11 mouse cellular contexts compared by ENCODE assay signal in the genomic region with DNA sequence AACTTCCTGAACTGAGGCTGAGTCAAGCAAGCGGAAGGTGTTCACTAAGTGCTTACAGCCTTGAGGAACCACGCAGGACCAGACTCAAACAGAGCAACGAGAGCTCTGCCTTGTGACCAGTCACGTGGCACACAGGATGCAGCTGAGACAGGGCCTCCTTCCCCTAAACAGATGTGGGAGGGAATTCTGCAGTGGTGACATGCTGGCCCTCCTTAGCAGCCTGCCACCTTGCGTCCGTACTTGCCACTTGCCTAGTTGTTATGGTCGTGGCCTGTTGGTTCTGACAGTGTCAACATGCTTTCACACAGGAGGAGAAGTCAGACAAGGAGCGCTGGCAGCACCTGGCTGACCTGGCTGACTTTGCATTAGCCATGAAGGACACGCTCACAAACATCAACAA. TPM values are rescaled to one million over a fixed set of nuclear protein-coding genes. Genes with fewer than 3 reads are reported as not detected.
DNase-seq lines count a peak whose midpoint lies in the region; ATAC-seq and TF ChIP-seq lines count a peak whose summit lies in the region.
"Had no signal": no experiment of that assay in that cellular context is flagged by ENCODE, and none has a peak within 500 bp of the region (broad histone marks: within the 10 kb centered on the region; RNA-seq: fewer than 3 reads in every experiment).

No protein-coding gene starts in this region.

- TF ChIP-seq POLR2A in bone marrow, adult 2 months (IDR thresholded peaks at IDR 0.05; ENCODE audit: borderline replicate concordance, control insufficient read depth, low read depth, low read length), result no peak
- no peak for TF ChIP-seq POLR2A in spleen, adult 2 months (IDR thresholded peaks at IDR 0.05; ENCODE audit: low read depth, low read length)

- DNase-seq in liver, embryonic 14.5 days (ENCODE audit: low read depth in 3 of 3, low spot score in 3 of 3), result no peak
- peak; percentile 31 for DNase-seq in kidney, postnatal 10 days
- peak; percentile 54 to 63 for DNase-seq in spleen, adult 2 months (ENCODE audit: low read depth in 1 of 2, low spot score in 2 of 2)
- no peak for DNase-seq in testis, postnatal 10 days (ENCODE audit: low spot score)
- DNase-seq: adrenal gland, postnatal 25 days; cerebellum, adult 8-10 months; forebrain, postnatal 0 days; liver, embryonic 13.5 days had no signal

- WGBS in liver, embryonic 14.5 days (ENCODE audit: insufficient replicate concordance), result 60% methylated on average over 9 of the region's 9 CpGs
- WGBS in liver, embryonic 12.5 days (ENCODE audit: insufficient replicate concordance), result 69% methylated on average over 9 of the region's 9 CpGs
- WGBS in bone marrow, adult 2 months, result 32% methylated on average over 9 of the region's 9 CpGs
- WGBS in spleen, adult 2 months, result 48% methylated on average over 9 of the region's 9 CpGs
- WGBS in midbrain, embryonic 16.5 days, result 92% methylated on average over 9 of the region's 9 CpGs

- 0 out of 2 replicates have a peak, but pooled peaks have one; percentile 26 for ATAC-seq in liver, embryonic 14.5 days (ENCODE audit: insufficient read depth)
- no peak for ATAC-seq in liver, embryonic 12.5 days
- no peak for ATAC-seq in midbrain, embryonic 16.5 days
- ATAC-seq: forebrain, postnatal 0 days had no signal

- peaks cover 6% of the 10 kb centered on the region; the same call in 1 of the 2 replicates for H3K36me3 ChIP-seq in liver, embryonic 14.5 days (replicated peaks; ENCODE audit: control insufficient read depth, insufficient read depth, low read depth)
- peaks cover 77% of the 10 kb centered on the region for H3K36me3 ChIP-seq in liver, embryonic 12.5 days
- peaks cover 12% of the 10 kb centered on the region for H3K36me3 ChIP-seq in spleen, adult 2 months (ENCODE audit: control insufficient read depth, insufficient read depth, low read length)
- H3K36me3 ChIP-seq in midbrain, embryonic 16.5 days (ENCODE audit: control insufficient read depth, insufficient read depth, low read length), result peaks cover 41% of the 10 kb centered on the region

- H3K4me3 ChIP-seq in liver, embryonic 14.5 days (ENCODE audit: insufficient read depth in 1 of 2, low read depth in 2 of 2, low read length in 2 of 2), result no peak overlapping the region
- H3K4me3 ChIP-seq in liver, embryonic 12.5 days, result no peak overlapping the region
- H3K4me3 ChIP-seq in bone marrow, adult 2 months (replicated peaks; ENCODE audit: control insufficient read depth, low read depth, low read length), result no peak overlapping the region
- H3K4me3 ChIP-seq in spleen, adult 2 months (ENCODE audit: extremely low read depth, insufficient read depth, insufficient read length), result no peak overlapping the region
- no peak overlapping the region for H3K4me3 ChIP-seq in midbrain, embryonic 16.5 days (ENCODE audit: low read depth, low read length)
- H3K4me3 ChIP-seq: liver, embryonic 13.5 days had no signal

- no peaks in the 10 kb centered on the region for H3K27me3 ChIP-seq in liver, embryonic 14.5 days (ENCODE audit: control insufficient read depth, insufficient read depth, low read length)
- H3K27me3 ChIP-seq in liver, embryonic 12.5 days (replicated peaks), result no peaks in the 10 kb centered on the region
- no peaks in the 10 kb centered on the region for H3K27me3 ChIP-seq in spleen, adult 2 months (ENCODE audit: control insufficient read depth, insufficient read depth, low read length)
- no peaks in the 10 kb centered on the region for H3K27me3 ChIP-seq in midbrain, embryonic 16.5 days (ENCODE audit: control insufficient read depth, insufficient read depth, low read depth, low read length)
- H3K27me3 ChIP-seq: liver, embryonic 13.5 days had no signal

- H3K4me1 ChIP-seq in liver, embryonic 14.5 days (replicated peaks; ENCODE audit: control insufficient read depth in 2 of 2, insufficient read depth in 2 of 2, low read length in 1 of 2), result no peaks in the 10 kb centered on the region
- no peaks in the 10 kb centered on the region for H3K4me1 ChIP-seq in liver, embryonic 12.5 days
- no peaks in the 10 kb centered on the region; the same call in 1 of the 2 replicates for H3K4me1 ChIP-seq in bone marrow, adult 2 months (ENCODE audit: control insufficient read depth, insufficient read depth, low read length)
- peaks cover 7% of the 10 kb centered on the region; the same call in 1 of the 2 replicates for H3K4me1 ChIP-seq in spleen, adult 2 months (ENCODE audit: control insufficient read depth, insufficient read depth, insufficient read length)
- H3K4me1 ChIP-seq in midbrain, embryonic 16.5 days (ENCODE audit: control insufficient read depth, insufficient read depth, low read length), result no peaks in the 10 kb centered on the region
- H3K4me1 ChIP-seq: liver, embryonic 13.5 days had no signal

- TF ChIP-seq EP300 in liver, embryonic 14.5 days (IDR thresholded peaks at IDR 0.05; ENCODE audit: low read depth), result no peak

- no peaks in the 10 kb centered on the region for H3K9me3 ChIP-seq in liver, embryonic 14.5 days (ENCODE audit: control insufficient read depth, low read length)
- no peaks in the 10 kb centered on the region for H3K9me3 ChIP-seq in liver, embryonic 12.5 days (replicated peaks)
- no peaks in the 10 kb centered on the region for H3K9me3 ChIP-seq in midbrain, embryonic 16.5 days (replicated peaks; ENCODE audit: control insufficient read depth, low read length, poor library complexity, severe bottlenecking)
- H3K9me3 ChIP-seq: liver, embryonic 13.5 days had no signal

- TF ChIP-seq CTCF in liver, embryonic 14.5 days (IDR thresholded peaks at IDR 0.05; ENCODE audit: low read depth), result no peak; the same call in 1 of the 2 replicates
- peak; percentile 46; the same call in 1 of the 2 replicates for TF ChIP-seq CTCF in bone marrow, adult 2 months (IDR thresholded peaks at IDR 0.05; ENCODE audit: control insufficient read depth, insufficient read depth, low read length)
- no peak for TF ChIP-seq CTCF in spleen, adult 2 months (IDR thresholded peaks at IDR 0.05; ENCODE audit: extremely low read depth, insufficient read depth, insufficient read length, insufficient replicate concordance)

- no peak overlapping the region for H3K4me2 ChIP-seq in liver, embryonic 14.5 days (ENCODE audit: low read depth)
- H3K4me2 ChIP-seq in liver, embryonic 12.5 days, result no peak overlapping the region
- no peak overlapping the region for H3K4me2 ChIP-seq in midbrain, embryonic 16.5 days (ENCODE audit: low read length)
- H3K4me2 ChIP-seq: liver, embryonic 13.5 days had no signal

- H3K27ac ChIP-seq in liver, embryonic 14.5 days, result no peak overlapping the region
- no peak overlapping the region for H3K27ac ChIP-seq in liver, embryonic 12.5 days
- no peak overlapping the region for H3K27ac ChIP-seq in bone marrow, adult 2 months (ENCODE audit: control insufficient read depth, insufficient read depth, low read depth, low read length, poor library complexity)
- H3K27ac ChIP-seq in spleen, adult 2 months (ENCODE audit: insufficient read depth, low read length), result no peak overlapping the region
- H3K27ac ChIP-seq in midbrain, embryonic 16.5 days (ENCODE audit: low read length), result no peak overlapping the region
- H3K27ac ChIP-seq: liver, embryonic 13.5 days had no signal

- no peak overlapping the region for H3K9ac ChIP-seq in liver, embryonic 14.5 days (replicated peaks)
- H3K9ac ChIP-seq in liver, embryonic 12.5 days, result no peak overlapping the region
- no peak overlapping the region for H3K9ac ChIP-seq in midbrain, embryonic 16.5 days (ENCODE audit: low read depth, low read length)
- H3K9ac ChIP-seq: forebrain, postnatal 0 days; liver, embryonic 13.5 days had no signal

RNA-seq across cellular contexts. Expression of gene Ptrhd1, which starts 22.7 kb away (rescaled TPM):
- polyA plus RNA-seq in liver, embryonic 14.5 days (2012; rRNA removed), result 1.8 TPM in 2 replicates
- 3.1 and 3.2 TPM in 2 replicates for polyA plus RNA-seq in liver, embryonic 14.5 days (2014; fragmentation: Nextera tagmentation; extraction: Ambion mirVana)
- 3.5 and 4.0 TPM in 2 replicates for polyA plus RNA-seq in liver, embryonic 12.5 days (2016; fragmentation: Nextera tagmentation; extraction: Ambion mirVana)
- 3.0 and 5.4 TPM in 2 replicates for polyA plus RNA-seq in bone marrow, adult 2 months (2011; ENCODE audit: insufficient read depth, insufficient read length, low replicate concordance, missing spikeins)
- 3.4 and 4.1 TPM in 2 replicates for polyA plus RNA-seq in spleen, adult 2 months (2012; rRNA removed)
- polyA plus RNA-seq in midbrain, embryonic 16.5 days (2015; fragmentation: Nextera tagmentation; extraction: Ambion mirVana), result 5.2 and 5.5 TPM in 2 replicates

RNA-seq across cellular contexts. Expression of gene Cenpo, which starts 22.9 kb away (rescaled TPM):
- 8.5 and 10.5 TPM in 2 replicates for polyA plus RNA-seq in liver, embryonic 14.5 days (2012; rRNA removed)
- polyA plus RNA-seq in liver, embryonic 14.5 days (2014; fragmentation: Nextera tagmentation; extraction: Ambion mirVana), result 9.4 and 10.9 TPM in 2 replicates
- 13.9 and 17.1 TPM in 2 replicates for polyA plus RNA-seq in liver, embryonic 12.5 days (2016; fragmentation: Nextera tagmentation; extraction: Ambion mirVana)
- 9.2 and 14.9 TPM in 2 replicates for polyA plus RNA-seq in bone marrow, adult 2 months (2011; ENCODE audit: insufficient read depth, insufficient read length, low replicate concordance, missing spikeins)
- polyA plus RNA-seq in spleen, adult 2 months (2012; rRNA removed), result 10.6 and 13.1 TPM in 2 replicates
- 7.4 and 8.5 TPM in 2 replicates for polyA plus RNA-seq in midbrain, embryonic 16.5 days (2015; fragmentation: Nextera tagmentation; extraction: Ambion mirVana)

Comparison
In these comparisons a context has a peak if more than half of its experiments do, and no peak if none do; other contexts are left out.
1. DNase-seq: peak in kidney, postnatal 10 days (single experiment) and spleen, adult 2 months (2 of 2); none in liver, embryonic 14.5 days (0 of 3) and testis, postnatal 10 days (single experiment).